Mouse (Mus musculus) megakaryocyte, embryonic 14.5 days (primary cell): Measurements from ENCODE around the gene Apbb1.

Experiments used
- FLI1 ChIP-seq: IDR thresholded peaks from 2 replicates; pipeline ENCODE4 v1.6.1; 2012; ENCODE audit warnings: low read length, inconsistent platforms, mixed read lengths
- GATA1 ChIP-seq: IDR thresholded peaks from 3 replicates; pipeline ENCODE4 v1.6.1; 2012; ENCODE audit warnings: mixed read lengths, low read length, inconsistent platforms, borderline replicate concordance

GRCm38 (mm10) chr7:105516669-105517360, 64.6 kb downstream of the Apbb1 start:
- TF ChIP-seq GATA1 (no peak), FLI1 (no peak)
